Mouse (Mus musculus): ENCODE results near the gene Luc7l3. TPM values are rescaled to one million over a fixed set of nuclear protein-coding genes. Genes with fewer than 3 reads are reported as not detected.

Luc7l3 gene
- polyA plus RNA-seq, 1 experiment from 2014 or later, result 173 TPM

DNA sequence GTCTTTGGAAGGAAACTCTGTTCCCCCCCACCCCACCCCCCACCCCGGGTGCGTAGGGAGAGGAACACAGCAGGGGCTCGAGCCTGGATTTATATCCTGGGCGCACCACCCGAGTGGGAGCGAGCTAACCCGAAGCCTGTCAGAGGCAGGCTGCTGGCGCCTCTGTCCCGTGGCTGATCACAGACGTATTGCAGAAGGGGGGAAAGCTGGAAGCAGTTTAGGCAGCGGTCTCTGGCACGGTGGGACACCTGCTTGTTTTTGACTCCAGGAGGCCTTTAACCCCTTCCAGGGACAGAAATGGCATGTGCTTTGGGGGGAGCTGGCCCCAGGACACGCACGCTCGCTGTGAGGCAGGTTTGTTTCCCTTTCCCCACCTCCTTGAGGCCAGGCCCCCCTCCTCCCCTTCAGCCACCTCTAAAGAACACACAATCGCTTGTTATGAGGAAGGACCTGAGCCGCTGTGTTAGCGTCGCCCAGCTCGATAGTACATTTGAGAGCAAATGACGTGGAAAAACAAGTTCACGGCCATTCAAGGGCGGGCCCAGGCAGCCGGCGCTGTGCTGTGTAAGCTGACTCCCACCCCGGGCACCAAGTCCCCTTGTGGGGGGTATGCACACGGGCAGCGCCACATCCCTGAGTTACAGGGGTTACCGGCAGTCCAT lies 78.9 kb downstream of the Luc7l3 start:
- Histone ChIP-seq H3K4me2 (peak overlapping the region; percentile 56), H3K27me3 (no peaks in the 10 kb centered on the region; the same call in 1 of the 2 replicates), H3K36me3 (ENCODE audit: poor library complexity, severe bottlenecking) (no peaks in the 10 kb centered on the region), H3K4me3 (peak overlapping the region; percentile 24), H3K9ac (peak overlapping the region; percentile 50; the same call in 1 of the 2 replicates), H3K9me3 (replicated peaks) (no peaks in the 10 kb centered on the region), H3K4me1 (peaks cover 47% of the 10 kb centered on the region), H3K27ac (peak overlapping the region; percentile 17; the same call in 1 of the 2 replicates)
- ATAC-seq, result 0 out of 2 replicates have a peak, but pooled peaks have one; percentile 20
- 2% methylated on average over 29 of the region's 29 CpGs for WGBS

- peak overlapping the region; percentile 40; the same call in 1 of the 2 replicates for H3K27ac ChIP-seq
- H3K4me1 ChIP-seq, result peaks cover 28% of the 10 kb centered on the region
- H3K36me3 ChIP-seq (ENCODE audit: poor library complexity, severe bottlenecking), result no peaks in the 10 kb centered on the region
- H3K27me3 ChIP-seq, result no peaks in the 10 kb centered on the region; the same call in 1 of the 2 replicates
- no peak overlapping the region for H3K9ac ChIP-seq
- WGBS, result 19% methylated on average over 9 of the region's 9 CpGs
- no peak overlapping the region for H3K4me3 ChIP-seq
- ATAC-seq, result no peak
- H3K9me3 ChIP-seq (replicated peaks), result no peaks in the 10 kb centered on the region
- H3K4me2 ChIP-seq, result no peak overlapping the region
Observed at GRCm38 (mm10) chr11:94239706-94240105, 82.1 kb downstream of the Luc7l3 start.

GRCm38 (mm10) chr11:94238786-94239185 lies 83.0 kb downstream of the Luc7l3 start:
- H3K4me2 ChIP-seq, result no peak overlapping the region
- peaks cover 24% of the 10 kb centered on the region for H3K4me1 ChIP-seq
- H3K27ac ChIP-seq, result no peak overlapping the region
- no peaks in the 10 kb centered on the region for H3K9me3 ChIP-seq (replicated peaks)
- no peaks in the 10 kb centered on the region; the same call in 1 of the 2 replicates for H3K27me3 ChIP-seq
- no peaks in the 10 kb centered on the region for H3K36me3 ChIP-seq (ENCODE audit: poor library complexity, severe bottlenecking)
- no peak for ATAC-seq
- WGBS, result 94% methylated on average over 8 of the region's 8 CpGs
- no peak overlapping the region for H3K4me3 ChIP-seq
- no peak overlapping the region for H3K9ac ChIP-seq

Other genes with a start within 250 kb of the Luc7l3 start
- gene Tob1, start 110.5 kb downstream of the Luc7l3 start, polyA plus RNA-seq (2015; fragmentation: Nextera tagmentation; extraction: Ambion mirVana), result 39.0 and 41.0 TPM in 2 replicates
- 3.7 and 4.6 TPM in 2 replicates for gene Wfikkn2, start 76.0 kb downstream of the Luc7l3 start, polyA plus RNA-seq (2015; fragmentation: Nextera tagmentation; extraction: Ambion mirVana)
- 0.68 TPM in 1 of 2 replicates, not detected in the other for gene Gm21885, start 40.1 kb downstream of the Luc7l3 start, polyA plus RNA-seq (2015; fragmentation: Nextera tagmentation; extraction: Ambion mirVana)
- gene Ankrd40, start 6.0 kb upstream of the Luc7l3 start, polyA plus RNA-seq (2015; fragmentation: Nextera tagmentation; extraction: Ambion mirVana), result 10.5 and 10.6 TPM in 2 replicates
- 0.31 and 0.54 TPM in 2 replicates for gene Abcc3, start 71.0 kb upstream of the Luc7l3 start, polyA plus RNA-seq (2015; fragmentation: Nextera tagmentation; extraction: Ambion mirVana)
- gene Cacna1g, start 152.2 kb upstream of the Luc7l3 start, polyA plus RNA-seq (2015; fragmentation: Nextera tagmentation; extraction: Ambion mirVana), result 5.4 and 8.4 TPM in 2 replicates
- 0.18 TPM in 1 of 2 replicates, not detected in the other for gene Spata20, start 164.2 kb upstream of the Luc7l3 start, polyA plus RNA-seq (2015; fragmentation: Nextera tagmentation; extraction: Ambion mirVana)
- gene Epn3, start 178.0 kb upstream of the Luc7l3 start, polyA plus RNA-seq (2015; fragmentation: Nextera tagmentation; extraction: Ambion mirVana), result 0.15 and 0.34 TPM in 2 replicates
- 2.2 and 2.5 TPM in 2 replicates for gene Mycbpap, start 199.8 kb upstream of the Luc7l3 start, polyA plus RNA-seq (2015; fragmentation: Nextera tagmentation; extraction: Ambion mirVana)
- 3.1 and 3.7 TPM in 2 replicates for gene Rsad1, start 227.3 kb upstream of the Luc7l3 start, polyA plus RNA-seq (2015; fragmentation: Nextera tagmentation; extraction: Ambion mirVana)
- 0.14 and 0.19 TPM in 2 replicates for gene Chad, start 243.1 kb upstream of the Luc7l3 start, polyA plus RNA-seq (2015; fragmentation: Nextera tagmentation; extraction: Ambion mirVana)